Mouse (Mus musculus) liver, embryonic 13.5 days (tissue): Measurements from ENCODE around the gene Rtraf. TPM values are rescaled to one million over a fixed set of nuclear protein-coding genes. Genes with fewer than 3 reads are reported as not detected.
A peak's percentile ranks its signal among the peaks of the same experiment; 100 is the strongest.

Source experiments
- ATAC-seq: fragments of 200-750 bp; cut with Nextera tagmentation; 2 replicates; pipeline ENCODE4 v1.8.0; 2017; ENCODE audit warnings: low read depth, mild to moderate bottlenecking, moderate number of reproducible peaks, moderate library complexity
- DNase-seq: peaks from one replicate; pipeline ENCODE4 v3.0.0; 2022
- H3K27ac ChIP-seq: fragments of 300-500 bp; sonication (generic); 2 replicates; pipeline ENCODE4 v1.5.1; 2015; ENCODE audit warnings: moderate library complexity, mild to moderate bottlenecking, inconsistent platforms
- H3K27me3 ChIP-seq: fragments of 300-500 bp; sonication (generic); 2 replicates; pipeline ENCODE4 v1.6.1; 2015; ENCODE audit warnings: mild to moderate bottlenecking, inconsistent platforms
- H3K36me3 ChIP-seq: fragments of 300-500 bp; sonication (generic); 2 replicates; pipeline ENCODE4 v1.6.1; 2015; ENCODE audit warnings: mild to moderate bottlenecking, inconsistent platforms
- H3K4me1 ChIP-seq: fragments of 300-500 bp; sonication (generic); replicated peaks from 2 replicates; pipeline ENCODE4 v1.6.1; 2015; ENCODE audit warnings: inconsistent platforms
- H3K4me2 ChIP-seq: fragments of 300-500 bp; sonication (generic); 2 replicates; pipeline ENCODE4 v1.6.1; 2015; ENCODE audit warnings: inconsistent platforms, mild to moderate bottlenecking, moderate library complexity
- H3K4me3 ChIP-seq: fragments of 300-500 bp; sonication (generic); replicated peaks from 2 replicates; pipeline ENCODE4 v1.5.1; 2015; ENCODE audit warnings: mild to moderate bottlenecking, inconsistent platforms
- H3K9ac ChIP-seq: fragments of 300-500 bp; sonication (generic); 2 replicates; pipeline ENCODE4 v1.6.1; 2015; ENCODE audit warnings: mild to moderate bottlenecking, inconsistent platforms
- H3K9me3 ChIP-seq: fragments of 300-500 bp; sonication (generic); replicated peaks from 2 replicates; pipeline ENCODE4 v1.6.1; 2016; ENCODE audit warnings: inconsistent platforms
- WGBS: fragments of 180-500 bp; shearing (Covaris S2); methylation state at CpG from one replicate; pipeline ENCODE4 v1.1.7; 2015; ENCODE audit not compliant: insufficient replicate concordance; 5-methylcytosine and 5-hydroxymethylcytosine counted together
- polyA plus RNA-seq: library from polyadenylated mRNA; unstranded; fragments of >200 nt; fragmentation: Nextera tagmentation; extraction: Ambion mirVana; gene quantifications from 2 replicates; pipeline ENCODE4 v1.2.1, GENCODE M21; 2015

The Rtraf gene
- polyA plus RNA-seq, 1 experiment from 2014 or later: 113 TPM

DNA sequence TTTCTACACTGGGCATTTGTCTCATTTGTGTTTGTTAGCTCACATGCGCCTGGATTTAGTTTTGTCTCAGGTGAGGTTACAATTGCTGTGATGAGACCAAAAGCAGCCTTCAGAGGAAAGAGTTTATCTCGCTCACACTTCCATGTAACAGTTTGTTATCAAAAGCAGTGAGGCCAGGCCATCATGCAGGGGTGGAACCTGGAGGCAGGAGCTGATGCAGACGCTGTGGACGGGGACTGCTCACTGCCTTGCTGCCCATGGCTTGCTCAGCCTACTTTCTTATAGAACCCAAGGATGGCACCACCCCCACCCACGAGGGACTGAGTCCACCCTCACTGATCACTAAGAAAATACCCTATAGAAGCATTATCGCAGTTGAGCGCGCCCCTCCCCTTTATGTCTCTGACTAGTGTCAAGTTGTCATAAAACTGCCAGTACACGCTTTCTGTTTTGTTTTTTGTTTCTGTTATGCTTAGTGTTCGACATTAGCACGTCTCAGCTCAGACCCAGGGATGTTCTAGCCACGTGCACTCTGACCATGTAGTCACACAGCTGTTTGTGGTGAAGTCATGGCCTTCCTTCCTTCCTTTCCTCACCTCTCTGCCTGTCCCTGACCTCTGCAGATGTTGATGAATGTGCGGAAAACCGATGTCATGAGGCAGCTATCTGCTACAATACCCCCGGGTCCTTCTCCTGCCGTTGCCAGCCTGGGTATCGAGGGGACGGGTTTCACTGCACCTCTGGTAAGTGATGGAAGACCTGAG, 26.9 kb downstream of the Rtraf start:
- 0 out of 2 replicates have a peak, but pooled peaks cover under 1% of the 10 kb centered on the region for H3K36me3 ChIP-seq
- no peak overlapping the region for H3K4me3 ChIP-seq
- ATAC-seq (peak; percentile 72; the same call in 1 of the 2 replicates), DNase-seq (no peak)
- H3K27ac ChIP-seq: no peak overlapping the region; the same call in 1 of the 2 replicates
- peak overlapping the region; percentile 37 for H3K4me2 ChIP-seq
- no peaks in the 10 kb centered on the region for H3K9me3 ChIP-seq
- H3K4me1 ChIP-seq: peaks cover 25% of the 10 kb centered on the region
- H3K9ac ChIP-seq: no peak overlapping the region
- H3K27me3 ChIP-seq: no peaks in the 10 kb centered on the region
- WGBS: 35% methylated on average over 18 of the region's 18 CpGs

- Histone ChIP-seq H3K4me2 (no peak overlapping the region), H3K36me3 (0 out of 2 replicates have a peak, but pooled peaks cover 5% of the 10 kb centered on the region), H3K27ac (no peak overlapping the region), H3K4me3 (no peak overlapping the region), H3K9ac (no peak overlapping the region), H3K27me3 (no peaks in the 10 kb centered on the region), H3K4me1 (peaks cover 25% of the 10 kb centered on the region), H3K9me3 (no peaks in the 10 kb centered on the region)
- WGBS: 34% methylated on average over 4 of the region's 4 CpGs
- ATAC-seq (no peak), DNase-seq (no peak)
Observed at GRCm38 (mm10) chr14:19794881-19795280, 28.7 kb downstream of the Rtraf start.

GRCm38 (mm10) chr14:19788443-19788842, 35.2 kb downstream of the Rtraf start:
- Histone ChIP-seq H3K27ac (no peak overlapping the region), H3K4me2 (no peak overlapping the region), H3K4me1 (no peaks in the 10 kb centered on the region), H3K27me3 (no peaks in the 10 kb centered on the region), H3K9me3 (no peaks in the 10 kb centered on the region), H3K9ac (no peak overlapping the region), H3K36me3 (peaks cover 5% of the 10 kb centered on the region; the same call in 1 of the 2 replicates), H3K4me3 (no peak overlapping the region)
- DNase-seq: no peak
- WGBS: 22% methylated on average over 1 of the region's 1 CpGs
- no peak for ATAC-seq

GRCm38 (mm10) chr14:19785797-19786588, 37.6 kb downstream of the Rtraf start:
- H3K36me3 ChIP-seq: no peaks in the 10 kb centered on the region; the same call in 1 of the 2 replicates
- ATAC-seq: no peak
- WGBS: 69% methylated on average over 9 of the region's 9 CpGs

DNA sequence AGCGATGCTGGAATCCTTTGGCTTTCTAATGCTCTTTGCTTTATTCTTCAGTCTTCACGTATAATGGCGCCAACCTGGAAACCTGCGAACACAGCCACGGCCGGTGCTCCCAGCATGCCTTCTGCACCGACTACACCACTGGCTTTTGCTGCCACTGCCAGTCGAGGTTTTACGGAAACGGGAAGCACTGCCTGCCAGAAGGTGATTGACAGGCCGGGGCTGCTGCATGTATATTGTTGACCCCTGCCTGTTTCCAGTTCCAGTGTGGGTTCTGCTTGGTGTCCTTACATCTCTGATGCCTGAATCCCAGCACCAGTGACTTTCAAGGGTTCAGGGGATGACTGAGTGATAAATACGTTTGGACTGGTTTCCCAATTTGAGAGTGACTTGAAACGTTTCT, 45.7 kb downstream of the Rtraf start:
- Histone ChIP-seq H3K36me3 (peaks cover 7% of the 10 kb centered on the region), H3K4me2 (no peak overlapping the region)
- no peak for DNase-seq

More at GRCm38 (mm10) chr14:19785797-19786588, 37.6 kb downstream of the Rtraf start:
- no peak for DNase-seq
- Histone ChIP-seq H3K4me3 (no peak overlapping the region), H3K27ac (no peak overlapping the region), H3K9ac (no peak overlapping the region), H3K4me1 (no peaks in the 10 kb centered on the region), H3K27me3 (no peaks in the 10 kb centered on the region), H3K4me2 (no peak overlapping the region), H3K9me3 (no peaks in the 10 kb centered on the region)

GRCm38 (mm10) chr14:19777365-19777764, 46.3 kb downstream of the Rtraf start:
- no peak for ATAC-seq
- peaks cover 7% of the 10 kb centered on the region for H3K36me3 ChIP-seq

More for the DNA sequence above, 45.7 kb downstream of the Rtraf start:
- Histone ChIP-seq H3K4me1 (peaks cover 9% of the 10 kb centered on the region; the same call in 1 of the 2 replicates), H3K9me3 (no peaks in the 10 kb centered on the region), H3K27me3 (no peaks in the 10 kb centered on the region), H3K4me3 (no peak overlapping the region), H3K9ac (no peak overlapping the region), H3K27ac (no peak overlapping the region)
- 59% methylated on average over 13 of the region's 13 CpGs for WGBS
- no peak for ATAC-seq

DNA sequence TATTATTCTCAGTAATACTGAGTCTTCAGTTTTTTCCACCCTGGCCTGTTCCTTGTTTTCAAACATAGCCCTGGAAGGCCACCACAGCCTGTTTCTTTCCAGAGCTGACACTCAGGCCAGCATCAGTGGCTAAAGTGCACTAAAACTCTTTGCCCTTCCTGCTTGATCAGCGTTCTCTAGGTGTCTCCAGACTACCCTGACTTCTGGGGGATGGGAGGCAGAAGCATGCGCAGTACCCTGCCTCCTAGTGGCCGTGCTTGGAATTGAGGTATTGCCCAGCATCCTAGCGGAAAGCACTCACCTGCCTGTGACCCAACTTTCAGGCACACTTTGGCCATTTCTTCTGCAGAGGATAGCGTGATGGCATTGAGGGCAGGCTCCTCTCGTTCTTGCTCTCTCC, 46.7 kb downstream of the Rtraf start:
- H3K27ac ChIP-seq: no peak overlapping the region
- no peak overlapping the region for H3K4me2 ChIP-seq
- H3K9me3 ChIP-seq: no peaks in the 10 kb centered on the region
- H3K9ac ChIP-seq: no peak overlapping the region
- H3K4me1 ChIP-seq: peaks cover 9% of the 10 kb centered on the region
- DNase-seq (no peak), ATAC-seq (peak; percentile 12; the same call in 1 of the 2 replicates)
- H3K4me3 ChIP-seq: no peak overlapping the region
- peaks cover 7% of the 10 kb centered on the region for H3K36me3 ChIP-seq
- no peaks in the 10 kb centered on the region for H3K27me3 ChIP-seq
- WGBS: 49% methylated on average over 6 of the region's 6 CpGs

More at GRCm38 (mm10) chr14:19777365-19777764, 46.3 kb downstream of the Rtraf start:
- no peak for DNase-seq
- no peak overlapping the region for H3K27ac ChIP-seq
- H3K4me3 ChIP-seq: no peak overlapping the region
- H3K4me1 ChIP-seq: peaks cover 9% of the 10 kb centered on the region; the same call in 1 of the 2 replicates
- H3K4me2 ChIP-seq: no peak overlapping the region
- 80% methylated on average over 6 of the region's 6 CpGs for WGBS
- no peaks in the 10 kb centered on the region for H3K27me3 ChIP-seq
- no peaks in the 10 kb centered on the region for H3K9me3 ChIP-seq
- H3K9ac ChIP-seq: no peak overlapping the region

GRCm38 (mm10) chr14:19776179-19776578, 47.4 kb downstream of the Rtraf start:
- Histone ChIP-seq H3K36me3 (peaks cover 7% of the 10 kb centered on the region), H3K9me3 (no peaks in the 10 kb centered on the region), H3K27ac (no peak overlapping the region), H3K4me2 (no peak overlapping the region), H3K27me3 (no peaks in the 10 kb centered on the region), H3K9ac (no peak overlapping the region), H3K4me3 (no peak overlapping the region), H3K4me1 (peaks cover 11% of the 10 kb centered on the region)
- WGBS: 80% methylated on average over 5 of the region's 5 CpGs
- DNase-seq (no peak), ATAC-seq (no peak)

DNA sequence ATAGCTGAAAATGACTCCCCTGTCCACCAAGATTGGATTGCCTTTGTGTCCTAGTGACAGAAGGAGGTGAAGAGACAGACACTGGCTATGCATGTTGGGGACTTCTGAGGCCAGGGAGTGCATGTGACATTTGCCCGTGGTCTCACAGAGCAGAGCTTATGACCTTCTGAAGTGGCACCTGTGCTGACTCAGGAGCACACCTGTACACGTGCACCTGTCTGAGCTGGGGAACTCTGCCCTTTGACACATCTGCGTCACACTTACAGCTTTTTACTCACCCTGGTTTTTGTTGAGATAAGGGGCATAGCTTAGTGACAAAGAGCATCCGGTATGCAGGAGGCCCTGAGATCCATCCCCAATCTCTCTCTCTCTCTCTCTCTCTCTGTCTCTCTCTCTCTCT, 48.1 kb downstream of the Rtraf start:
- Histone ChIP-seq H3K4me1 (peaks cover 15% of the 10 kb centered on the region), H3K9ac (no peak overlapping the region), H3K9me3 (no peaks in the 10 kb centered on the region), H3K4me2 (no peak overlapping the region), H3K27ac (no peak overlapping the region), H3K27me3 (no peaks in the 10 kb centered on the region), H3K36me3 (peaks cover 7% of the 10 kb centered on the region), H3K4me3 (no peak overlapping the region)
- 74% methylated on average over 4 of the region's 4 CpGs for WGBS
- DNase-seq: no peak
- no peak for ATAC-seq

DNA sequence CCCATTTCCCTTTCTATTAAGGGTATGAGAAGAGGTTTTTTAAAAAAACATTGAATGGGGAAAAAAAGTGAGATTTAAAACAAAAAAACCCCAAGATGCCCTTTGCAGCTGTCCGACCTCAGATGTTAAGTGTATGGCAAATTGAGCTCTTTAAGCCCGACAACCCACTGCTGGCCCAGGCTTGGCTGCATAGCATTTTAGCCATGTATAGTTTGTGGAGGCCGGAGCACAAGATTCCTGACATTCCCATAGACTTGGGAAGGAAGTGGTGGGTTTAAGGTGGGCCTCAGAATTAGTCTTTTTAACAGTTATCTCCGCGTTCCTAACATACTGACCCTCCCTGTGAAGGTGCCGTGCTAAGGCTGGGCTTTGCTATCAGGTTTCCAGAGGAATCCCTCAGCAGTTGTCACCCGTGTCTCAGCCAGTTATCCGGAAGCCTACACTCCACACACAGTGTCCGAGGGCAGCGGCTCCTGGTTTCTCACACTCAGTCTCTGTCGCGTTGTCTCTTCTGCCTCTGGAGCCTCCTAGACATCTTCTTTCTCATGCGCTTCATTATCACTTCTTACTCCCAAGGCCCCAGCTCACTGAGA, 49.5 kb downstream of the Rtraf start:
- Histone ChIP-seq H3K36me3 (peaks cover 7% of the 10 kb centered on the region), H3K9ac (no peak overlapping the region), H3K27ac (no peak overlapping the region), H3K4me2 (no peak overlapping the region), H3K4me3 (no peak overlapping the region), H3K9me3 (no peaks in the 10 kb centered on the region), H3K27me3 (no peaks in the 10 kb centered on the region), H3K4me1 (peaks cover 23% of the 10 kb centered on the region)
- ATAC-seq (no peak), DNase-seq (no peak)
- WGBS: 72% methylated on average over 13 of the region's 13 CpGs

DNA sequence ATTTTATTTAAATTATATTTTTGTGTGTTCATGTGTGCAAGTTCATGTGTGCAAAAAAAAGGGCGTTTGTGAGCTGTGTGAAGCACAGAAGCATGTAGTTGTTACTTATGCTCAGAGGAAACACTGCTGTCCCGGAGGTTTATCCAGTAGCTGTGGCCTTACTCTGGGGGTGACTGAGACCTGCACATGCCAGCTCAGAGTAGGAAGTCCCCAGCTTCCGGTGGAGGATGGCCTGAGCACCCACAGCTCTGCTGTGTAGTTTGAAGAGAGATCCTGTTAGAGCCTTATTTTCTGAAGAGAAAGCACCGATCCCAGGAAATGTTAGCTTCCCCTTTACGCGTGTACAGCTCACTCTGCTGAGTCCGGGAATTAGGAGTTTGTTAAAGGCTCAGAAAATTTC, 52.5 kb downstream of the Rtraf start:
- no peak overlapping the region for H3K27ac ChIP-seq
- no peaks in the 10 kb centered on the region for H3K9me3 ChIP-seq
- no peaks in the 10 kb centered on the region for H3K27me3 ChIP-seq
- H3K4me2 ChIP-seq: no peak overlapping the region
- H3K9ac ChIP-seq: no peak overlapping the region
- peaks cover 5% of the 10 kb centered on the region; the same call in 1 of the 2 replicates for H3K36me3 ChIP-seq
- no peak overlapping the region for H3K4me3 ChIP-seq
- WGBS: 34% methylated on average over 7 of the region's 7 CpGs
- DNase-seq (no peak), ATAC-seq (0 out of 2 replicates have a peak, but pooled peaks have one; percentile 35)
- peaks cover 37% of the 10 kb centered on the region for H3K4me1 ChIP-seq
